Mouse (Mus musculus): Measurements from ENCODE around the gene Ddx42. TPM values are rescaled to one million over a fixed set of nuclear protein-coding genes. Genes with fewer than 3 reads are reported as not detected.

The Ddx42 gene
- polyA plus RNA-seq, 1 experiment from 2014 or later = 81.2 TPM

GRCm38 (mm10) chr11:106271131-106271793 is 54.5 kb downstream of the Ddx42 start:
- H3K9ac ChIP-seq = peak overlapping the region; percentile 99
- no peak for ATAC-seq (ENCODE audit: insufficient number of reproducible peaks, insufficient read depth, low FRiP score, low TSS enrichment, low read depth)
- H3K36me3 ChIP-seq = peaks cover 16% of the 10 kb centered on the region
- H3K4me2 ChIP-seq = peak overlapping the region; percentile 91
- no peaks in the 10 kb centered on the region for H3K27me3 ChIP-seq
- H3K4me1 ChIP-seq = peaks cover 61% of the 10 kb centered on the region
- H3K4me3 ChIP-seq = peak overlapping the region; percentile 99
- WGBS = 27% methylated on average over 5 of the region's 5 CpGs
- H3K9me3 ChIP-seq = no peaks in the 10 kb centered on the region
- H3K27ac ChIP-seq = peak overlapping the region; percentile 97

GRCm38 (mm10) chr11:106271794-106272643 is 55.3 kb downstream of the Ddx42 start:
- peaks cover 66% of the 10 kb centered on the region for H3K4me1 ChIP-seq
- peak; percentile 16; the same call in 1 of the 2 replicates for ATAC-seq (ENCODE audit: insufficient number of reproducible peaks, insufficient read depth, low FRiP score, low TSS enrichment, low read depth)
- peak overlapping the region; percentile 99 for H3K9ac ChIP-seq
- peaks cover 9% of the 10 kb centered on the region for H3K36me3 ChIP-seq
- H3K4me3 ChIP-seq = peak overlapping the region; percentile 99
- H3K4me2 ChIP-seq = peak overlapping the region; percentile 91
- peak overlapping the region; percentile 97 for H3K27ac ChIP-seq
- H3K9me3 ChIP-seq = no peaks in the 10 kb centered on the region
- WGBS = under 1% methylated on average over 41 of the region's 41 CpGs
- H3K27me3 ChIP-seq = no peaks in the 10 kb centered on the region

GRCm38 (mm10) chr11:106272644-106273310 is 56.1 kb downstream of the Ddx42 start, which contains the start of gene Smarcd2:
Smarcd2 (minus strand) TSS chr11:106272972.
- ATAC-seq (ENCODE audit: insufficient number of reproducible peaks, insufficient read depth, low FRiP score, low TSS enrichment, low read depth) = peak; percentile 88
- H3K9ac ChIP-seq = peak within 1 kb of the TSS; percentile 99
- no peaks in the 10 kb centered on the region for H3K9me3 ChIP-seq
- WGBS = under 1% methylated on average over 72 of the region's 72 CpGs
- H3K27ac ChIP-seq = peak within 1 kb of the TSS; percentile 97
- peak within 1 kb of the TSS; percentile 91 for H3K4me2 ChIP-seq
- peaks cover 60% of the 10 kb centered on the region for H3K4me1 ChIP-seq
- no peaks in the 10 kb centered on the region for H3K27me3 ChIP-seq
- H3K4me3 ChIP-seq = peak within 1 kb of the TSS; percentile 99
- peaks cover 1% of the 10 kb centered on the region; the same call in 1 of the 2 replicates for H3K36me3 ChIP-seq

GRCm38 (mm10) chr11:106273311-106273684 is 56.6 kb downstream of the Ddx42 start:
- no peaks in the 10 kb centered on the region for H3K27me3 ChIP-seq
- peak overlapping the region; percentile 99 for H3K9ac ChIP-seq
- H3K27ac ChIP-seq = peak overlapping the region; percentile 87
- H3K4me2 ChIP-seq = peak overlapping the region; percentile 91
- H3K4me3 ChIP-seq = peak overlapping the region; percentile 99
- no peak for ATAC-seq (ENCODE audit: insufficient number of reproducible peaks, insufficient read depth, low FRiP score, low TSS enrichment, low read depth)
- 12% methylated on average over 16 of the region's 16 CpGs for WGBS
- no peaks in the 10 kb centered on the region for H3K36me3 ChIP-seq
- peaks cover 54% of the 10 kb centered on the region for H3K4me1 ChIP-seq
- H3K9me3 ChIP-seq = no peaks in the 10 kb centered on the region

GRCm38 (mm10) chr11:106273811-106274210 is 57.1 kb downstream of the Ddx42 start:
- Histone ChIP-seq H3K36me3 (no peaks in the 10 kb centered on the region), H3K4me2 (peak overlapping the region; percentile 91), H3K27me3 (no peaks in the 10 kb centered on the region), H3K4me3 (no peak overlapping the region), H3K9ac (no peak overlapping the region), H3K27ac (peak overlapping the region; percentile 87; the same call in 1 of the 2 replicates), H3K4me1 (peaks cover 49% of the 10 kb centered on the region), H3K9me3 (no peaks in the 10 kb centered on the region)
- 91% methylated on average over 6 of the region's 6 CpGs for WGBS
- ATAC-seq (ENCODE audit: insufficient number of reproducible peaks, insufficient read depth, low FRiP score, low TSS enrichment, low read depth) = no peak

- Histone ChIP-seq H3K27ac (peak overlapping the region; percentile 87), H3K36me3 (no peaks in the 10 kb centered on the region), H3K4me1 (peaks cover 44% of the 10 kb centered on the region), H3K9ac (no peak overlapping the region), H3K27me3 (no peaks in the 10 kb centered on the region), H3K9me3 (no peaks in the 10 kb centered on the region), H3K4me2 (no peak overlapping the region), H3K4me3 (no peak overlapping the region)
- 70% methylated on average over 1 of the region's 1 CpGs for WGBS
- no peak for ATAC-seq (ENCODE audit: insufficient number of reproducible peaks, insufficient read depth, low FRiP score, low TSS enrichment, low read depth)
Measured at GRCm38 (mm10) chr11:106274374-106274773, 57.6 kb downstream of the Ddx42 start.

DNA sequence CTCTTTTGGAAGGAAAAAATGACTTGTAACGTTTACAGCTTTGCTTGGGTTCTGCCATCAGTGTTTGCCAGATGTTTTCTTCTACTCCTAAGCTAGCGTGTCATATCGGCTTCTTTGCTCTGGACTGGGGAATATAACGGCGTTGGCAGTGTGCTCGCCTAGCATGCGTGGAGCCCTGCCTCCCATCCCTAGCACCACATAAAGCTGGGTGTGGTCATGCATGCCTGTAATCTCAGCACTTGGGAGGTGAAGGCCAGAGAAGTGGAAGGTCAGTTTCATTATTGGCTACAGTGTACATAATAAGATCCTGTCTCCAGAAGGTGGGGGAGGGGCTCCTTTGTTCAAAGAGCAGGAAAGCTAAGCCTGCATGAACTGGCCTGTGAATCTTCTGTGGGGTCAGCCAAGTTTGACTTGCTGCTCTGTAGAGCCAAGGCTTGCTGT is 58.3 kb downstream of the Ddx42 start:
- Histone ChIP-seq H3K4me2 (peak overlapping the region; percentile 20; the same call in 1 of the 2 replicates), H3K9me3 (no peaks in the 10 kb centered on the region), H3K4me3 (no peak overlapping the region), H3K27me3 (no peaks in the 10 kb centered on the region), H3K27ac (peak overlapping the region; percentile 87), H3K9ac (no peak overlapping the region), H3K4me1 (peaks cover 40% of the 10 kb centered on the region), H3K36me3 (no peaks in the 10 kb centered on the region)
- ATAC-seq (ENCODE audit: insufficient number of reproducible peaks, insufficient read depth, low FRiP score, low TSS enrichment, low read depth) = no peak
- WGBS = 54% methylated on average over 7 of the region's 7 CpGs

DNA sequence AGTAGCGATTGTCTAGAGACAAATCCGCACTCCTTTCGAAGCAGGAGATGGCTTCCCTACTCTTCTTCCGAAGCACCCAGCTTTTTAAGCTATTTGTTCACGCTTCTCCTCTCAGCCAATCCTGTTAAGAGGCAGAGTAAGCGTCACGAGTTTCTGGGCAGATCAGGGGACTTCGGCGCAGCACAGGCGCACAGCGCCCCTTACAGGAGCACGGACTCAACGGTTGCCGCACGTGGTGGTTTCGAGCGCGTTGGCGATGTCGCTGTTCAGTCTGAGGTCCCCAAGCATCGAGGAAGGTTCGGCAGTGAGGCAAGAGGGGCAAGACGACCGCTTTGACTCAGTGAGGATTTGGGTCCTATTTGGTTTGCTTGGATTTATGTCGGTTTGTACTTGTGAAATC is 59.7 kb downstream of the Ddx42 start, which contains the start of gene Tcam1:
TSS of gene Tcam1 (plus strand) at position 219 of the 400 bp plus-strand sequence.
- no peak for ATAC-seq (ENCODE audit: insufficient number of reproducible peaks, insufficient read depth, low FRiP score, low TSS enrichment, low read depth)
- no peaks in the 10 kb centered on the region for H3K9me3 ChIP-seq
- H3K36me3 ChIP-seq = no peaks in the 10 kb centered on the region
- 6% methylated on average over 25 of the region's 25 CpGs for WGBS
- 0 out of 2 replicates have a peak within 1 kb of the TSS, but pooled peaks have one; percentile 12 for H3K27ac ChIP-seq
- H3K4me2 ChIP-seq = peak within 1 kb of the TSS; percentile 59
- H3K4me1 ChIP-seq = peaks cover 26% of the 10 kb centered on the region
- H3K4me3 ChIP-seq = peak within 1 kb of the TSS; percentile 29
- H3K27me3 ChIP-seq = no peaks in the 10 kb centered on the region
- H3K9ac ChIP-seq = 0 out of 2 replicates have a peak within 1 kb of the TSS, but pooled peaks have one; percentile 28

- Histone ChIP-seq H3K9me3 (no peaks in the 10 kb centered on the region), H3K36me3 (no peaks in the 10 kb centered on the region), H3K27me3 (no peaks in the 10 kb centered on the region), H3K27ac (no peak overlapping the region), H3K4me1 (peaks cover 15% of the 10 kb centered on the region), H3K4me2 (no peak overlapping the region), H3K4me3 (no peak overlapping the region), H3K9ac (no peak overlapping the region)
- ATAC-seq (ENCODE audit: insufficient number of reproducible peaks, insufficient read depth, low FRiP score, low TSS enrichment, low read depth) = no peak
- 85% methylated on average over 6 of the region's 6 CpGs for WGBS
Measured at GRCm38 (mm10) chr11:106282452-106282851, 65.7 kb downstream of the Ddx42 start.

GRCm38 (mm10) chr11:106283371-106283770 is 66.6 kb downstream of the Ddx42 start:
- Histone ChIP-seq H3K4me1 (peaks cover 19% of the 10 kb centered on the region), H3K36me3 (no peaks in the 10 kb centered on the region), H3K9ac (no peak overlapping the region), H3K27ac (no peak overlapping the region), H3K27me3 (no peaks in the 10 kb centered on the region), H3K9me3 (no peaks in the 10 kb centered on the region), H3K4me3 (no peak overlapping the region), H3K4me2 (no peak overlapping the region)
- ATAC-seq (ENCODE audit: insufficient number of reproducible peaks, insufficient read depth, low FRiP score, low TSS enrichment, low read depth) = no peak
- WGBS = 74% methylated on average over 4 of the region's 4 CpGs

- WGBS = 73% methylated on average over 8 of the region's 8 CpGs
- no peak for ATAC-seq (ENCODE audit: insufficient number of reproducible peaks, insufficient read depth, low FRiP score, low TSS enrichment, low read depth)
- H3K4me2 ChIP-seq = no peak overlapping the region
Measured at GRCm38 (mm10) chr11:106284126-106284525, 67.4 kb downstream of the Ddx42 start.

More at GRCm38 (mm10) chr11:106284126-106284525, 67.4 kb downstream of the Ddx42 start:
- H3K9me3 ChIP-seq = no peaks in the 10 kb centered on the region
- no peak overlapping the region for H3K4me3 ChIP-seq
- H3K4me1 ChIP-seq = peaks cover 19% of the 10 kb centered on the region
- no peak overlapping the region for H3K9ac ChIP-seq
- no peak overlapping the region for H3K27ac ChIP-seq
- no peaks in the 10 kb centered on the region for H3K36me3 ChIP-seq
- no peaks in the 10 kb centered on the region for H3K27me3 ChIP-seq

Data from embryonic facial prominence, embryonic 13.5 days (tissue).